Mouse (Mus musculus) layer of hippocampus, adult 18-20 months (tissue): Measurements from ENCODE around the gene Gm49388. TPM values are rescaled to one million over a fixed set of nuclear protein-coding genes. Genes with fewer than 3 reads are reported as not detected.
"Not testable (repeated sequence)": the region's sequence is repeated elsewhere in the genome, so short reads cannot be mapped to it uniquely, and the experiment has no call there.

Experiments
- DNase-seq, 2 experiments: peaks; one replicate each; pipeline ENCODE4 v3.0.0; 2022; ENCODE audit warnings: low spot score in 2 of 2
- total RNA-seq, 2 experiments: library from RNA; stranded (reverse); gene quantifications; 2 replicates each; pipeline ENCODE4 v1.2.3; 2021

Gene Gm49388
- total RNA-seq, 2 experiments from 2014 or later: 4.1 to 5.2 TPM

- no peak for DNase-seq
Observed at GRCm38 (mm10) chr7:127767671-127768345, 17.6 kb upstream of the Gm49388 start.

DNA sequence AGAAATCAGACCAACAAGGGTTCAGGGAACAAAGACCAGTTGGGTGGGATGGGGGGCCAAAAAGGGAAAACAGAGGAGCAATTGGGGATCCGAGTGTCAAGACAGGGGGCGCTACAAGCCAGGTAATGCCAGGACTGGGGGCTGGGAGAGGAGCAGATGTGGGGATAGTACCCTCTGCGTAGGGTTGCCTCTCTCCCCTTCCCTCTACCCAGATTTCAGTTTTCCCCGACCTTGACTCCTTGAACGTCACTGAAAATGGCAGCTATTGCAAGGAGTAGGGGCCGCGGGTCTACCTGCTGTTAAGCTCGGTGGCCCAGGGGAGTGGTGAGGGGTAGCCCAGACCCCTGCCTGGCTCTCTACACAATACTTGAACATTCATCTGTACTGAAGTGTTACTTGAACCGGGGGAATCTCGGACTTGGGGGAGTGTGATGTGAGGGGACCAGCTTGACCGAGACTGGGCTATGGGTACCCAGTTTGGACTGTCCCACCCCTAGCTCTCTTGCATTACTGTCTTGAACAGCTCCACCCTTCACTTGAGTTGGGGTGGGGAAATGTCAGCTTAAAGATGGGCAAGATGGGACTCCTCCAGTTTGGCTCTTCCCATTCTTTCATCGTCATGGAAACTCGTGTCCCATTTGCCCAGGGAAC is 16.9 kb upstream of the Gm49388 start:
- DNase-seq: no peak

- peak; percentile 96 to 99 for DNase-seq
Observed at GRCm38 (mm10) chr7:127768997-127769593, 16.3 kb upstream of the Gm49388 start.

GRCm38 (mm10) chr7:127769651-127770038 is 15.8 kb upstream of the Gm49388 start, which contains the start of gene Orai3:
TSS of gene Orai3 (plus strand) at chr7:127769815.
- peak; percentile 82 to 83 for DNase-seq

GRCm38 (mm10) chr7:127770039-127770905 is 15.1 kb upstream of the Gm49388 start:
- no peak for DNase-seq

- peak; percentile 66 to 81 for DNase-seq
Observed at GRCm38 (mm10) chr7:127771262-127771661, 14.1 kb upstream of the Gm49388 start.

- no peak for DNase-seq
Observed at GRCm38 (mm10) chr7:127772080-127772479, 13.3 kb upstream of the Gm49388 start.

DNA sequence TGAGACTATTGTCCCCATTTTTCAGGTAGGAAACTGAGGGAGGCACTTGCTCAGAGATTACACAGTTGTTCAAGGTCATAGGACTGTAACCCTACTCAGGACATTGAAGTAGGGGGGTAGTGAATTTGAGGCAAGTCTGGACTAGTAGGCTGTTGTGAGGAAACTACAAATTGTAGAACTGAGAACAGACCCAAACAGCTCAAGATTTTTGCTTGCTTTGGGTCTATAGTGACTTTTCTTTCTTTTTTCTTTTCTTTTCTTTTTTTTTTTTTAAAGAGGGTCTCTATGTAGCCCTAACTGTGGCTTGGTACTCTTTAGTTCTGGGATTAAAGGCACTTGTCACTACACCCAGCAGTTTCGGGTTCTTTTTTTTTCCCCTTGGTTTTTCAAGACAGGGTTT is 12.9 kb upstream of the Gm49388 start:
- no peak for DNase-seq

- peak; percentile 53 to 78 for DNase-seq
Observed at GRCm38 (mm10) chr7:127773664-127774384, 11.6 kb upstream of the Gm49388 start.

GRCm38 (mm10) chr7:127775837-127776236 is 9.6 kb upstream of the Gm49388 start:
- not testable (repeated sequence) for DNase-seq

DNA sequence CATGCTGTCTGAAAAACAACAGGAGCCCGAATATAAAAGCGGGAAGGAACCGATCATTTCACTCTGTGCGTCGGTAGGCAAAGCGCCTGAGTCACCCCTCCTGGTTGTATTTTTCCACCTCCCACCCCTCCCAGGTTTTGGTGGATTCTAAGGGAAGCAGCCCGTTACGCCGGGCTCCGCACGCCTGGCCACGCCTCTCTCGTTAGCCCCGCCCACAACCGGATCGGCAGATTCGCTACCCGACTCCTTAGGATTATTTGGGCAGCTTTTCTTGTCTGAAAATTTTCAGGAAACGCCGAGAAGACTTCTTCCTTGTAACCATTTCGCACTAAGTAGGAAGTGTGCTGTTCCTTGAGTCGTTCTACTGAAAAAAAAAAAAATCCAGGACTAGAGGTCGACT is 9.0 kb upstream of the Gm49388 start, which contains the start of gene Setd1a:
Gene Setd1a, plus strand, starts transcription at position 245 of the 400 bp plus-strand sequence.
- DNase-seq: peak; percentile 88 to 92

DNA sequence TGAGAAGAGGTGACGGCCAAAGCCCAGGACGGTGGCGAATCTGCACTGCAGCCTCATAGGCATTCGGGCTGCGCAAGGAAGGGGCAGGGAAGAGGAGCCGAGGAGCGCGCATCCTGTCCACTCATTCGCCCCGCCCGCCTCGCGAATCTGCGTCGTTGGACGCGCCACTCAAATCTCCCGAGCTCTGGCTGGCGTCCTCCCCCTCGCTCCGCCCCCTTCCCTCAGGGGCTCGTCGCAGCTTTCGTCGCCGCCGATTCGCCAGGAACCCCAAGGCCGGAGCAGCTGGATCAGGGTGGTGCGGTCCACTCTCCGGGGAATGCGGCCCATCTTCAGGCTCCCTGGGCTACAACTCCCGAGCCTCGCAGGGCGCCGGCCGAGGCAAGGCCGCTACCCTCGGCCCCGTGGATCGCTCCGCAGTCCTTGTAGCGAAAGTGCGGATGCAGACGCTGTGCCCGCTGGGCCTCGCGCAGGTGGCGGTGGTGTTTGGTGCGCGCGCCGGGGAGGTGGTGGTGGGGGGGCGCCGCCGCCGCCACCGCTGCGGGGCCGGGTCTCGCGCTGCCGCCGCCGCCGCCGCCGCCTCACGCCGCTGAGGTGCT is 8.4 kb upstream of the Gm49388 start:
- peak; percentile 96 to 97 for DNase-seq

DNA sequence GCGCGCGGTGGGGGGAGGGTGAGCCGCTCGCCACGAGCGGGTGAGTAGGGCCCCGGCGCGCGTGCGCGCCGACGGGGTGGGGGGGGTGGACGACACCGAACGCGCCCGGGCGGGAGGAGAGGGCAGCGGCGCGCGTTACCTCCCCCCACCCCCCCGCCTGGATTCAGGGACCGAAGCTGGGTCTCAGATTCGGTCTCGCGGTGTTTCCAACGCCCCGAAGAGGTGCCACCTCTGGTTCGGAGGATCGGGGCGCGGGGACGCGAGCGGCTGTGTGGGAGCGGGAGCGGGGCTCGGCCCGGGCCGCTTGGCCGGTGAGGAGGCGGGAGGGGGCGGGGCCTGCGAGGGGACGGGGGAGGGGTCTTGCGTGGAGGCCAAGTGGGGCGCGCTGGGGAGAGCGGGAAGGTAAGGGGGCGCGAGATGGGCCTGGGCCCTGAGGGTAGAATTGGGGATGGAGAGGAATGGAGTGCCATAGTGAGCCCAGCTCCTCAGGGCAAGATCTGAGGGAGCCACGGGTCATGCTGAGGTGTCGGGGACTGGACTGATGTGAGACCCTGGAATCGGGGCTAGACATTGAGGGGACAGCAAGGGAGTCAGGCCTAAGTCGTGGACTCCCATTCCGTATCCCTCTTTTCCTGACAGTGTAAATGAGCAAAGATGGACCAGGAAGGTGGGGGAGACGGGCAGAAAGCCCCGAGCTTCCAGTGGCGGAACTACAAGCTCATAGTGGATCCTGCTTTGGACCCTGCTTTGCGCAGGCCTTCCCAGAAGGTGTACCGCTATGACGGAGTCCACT is 7.7 kb upstream of the Gm49388 start:
- peak in 1 of 2 experiments; percentile 34 for DNase-seq

DNA sequence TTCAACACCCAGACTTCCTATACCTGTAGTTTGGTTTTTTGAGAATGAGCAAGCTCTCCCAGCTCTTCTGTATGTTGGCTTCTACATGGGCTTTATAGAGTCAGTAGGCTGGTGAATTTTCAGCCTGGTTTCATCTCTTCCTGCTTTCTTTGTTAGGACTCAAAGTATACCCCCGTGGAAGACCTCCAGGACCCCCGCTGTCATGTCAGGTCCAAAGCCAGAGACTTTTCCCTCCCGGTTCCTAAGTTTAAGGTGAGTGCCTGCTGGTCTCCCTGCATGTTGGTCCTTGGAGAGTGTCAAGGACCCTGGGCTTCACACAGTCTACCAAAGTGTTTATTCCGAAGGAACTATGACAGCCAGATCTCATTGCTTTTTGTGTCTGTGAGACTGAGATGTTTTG is 7.1 kb upstream of the Gm49388 start:
- no peak for DNase-seq

- DNase-seq: no peak
Observed at GRCm38 (mm10) chr7:127797076-127797845, 11.9 kb downstream of the Gm49388 start.

- DNase-seq: no peak
Observed at GRCm38 (mm10) chr7:127798591-127798990, 13.2 kb downstream of the Gm49388 start.

- DNase-seq: no peak
Observed at GRCm38 (mm10) chr7:127799211-127799610, 13.8 kb downstream of the Gm49388 start.

GRCm38 (mm10) chr7:127799738-127800137 is 14.3 kb downstream of the Gm49388 start:
- no peak for DNase-seq
